Mouse (Mus musculus): Measurements from ENCODE around the gene Slc35f5. TPM values are rescaled to one million over a fixed set of nuclear protein-coding genes. Genes with fewer than 3 reads are reported as not detected.

Slc35f5 gene
- 0.18 and 1.2 TPM in 2 replicates for polyA plus RNA-seq (2012; ENCODE audit: low replicate concordance)

DNA sequence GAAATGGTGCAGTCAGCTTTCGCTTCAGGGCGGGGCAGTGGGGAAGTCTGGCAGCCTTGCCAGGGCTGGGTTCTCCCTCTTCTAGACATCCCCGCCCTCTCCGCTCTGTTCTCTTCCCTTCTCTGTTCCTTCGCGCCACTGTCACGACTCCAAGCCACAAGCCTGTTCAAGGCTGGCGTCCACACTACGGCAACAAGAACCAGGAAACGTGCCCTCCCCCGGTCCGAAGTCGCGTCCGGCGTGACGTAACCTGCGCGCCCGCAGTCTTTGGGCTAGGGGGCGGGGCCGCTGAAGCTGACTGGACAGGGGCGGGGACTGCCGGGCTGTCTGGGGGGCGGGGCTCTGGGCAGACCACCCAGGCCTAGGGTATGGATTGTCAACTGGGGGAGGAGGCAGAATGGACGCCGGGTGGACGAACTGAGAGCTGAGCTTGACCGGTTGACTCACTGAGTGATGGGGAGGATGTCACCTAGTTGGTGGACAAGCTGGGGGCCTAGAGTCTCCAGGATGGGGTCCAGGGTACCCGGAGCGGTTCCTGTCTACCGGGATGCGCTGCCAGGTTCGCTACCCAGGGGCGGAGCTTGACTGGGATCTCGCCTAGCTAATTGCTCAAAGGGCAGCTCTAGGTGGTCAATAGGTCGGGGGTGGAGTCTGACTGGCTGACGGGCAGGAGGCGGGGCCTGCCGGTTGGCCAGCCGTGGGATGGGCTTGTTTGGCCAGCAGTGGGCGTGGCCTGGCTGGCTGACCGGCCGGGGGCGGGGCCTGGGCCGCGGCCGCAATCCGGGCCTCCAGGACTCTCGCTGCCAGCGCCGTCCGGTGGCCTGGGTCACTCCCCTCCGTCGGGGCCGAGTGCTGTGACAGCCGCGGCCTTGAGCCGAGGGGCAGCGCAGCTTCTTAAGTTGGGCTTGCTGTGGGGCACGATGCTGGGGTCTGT is at the start of gene Slc35f5:
TSS of gene Slc35f5 (plus strand) at position 337 of the 934 bp plus-strand sequence.

Other genes starting within 250 kb of the Slc35f5 start
- 186 and 338 TPM in 2 replicates for gene Actr3, start 124.9 kb upstream of the Slc35f5 start, polyA plus RNA-seq (2012; ENCODE audit: low replicate concordance)
- not detected in 2 replicates for gene Gpr39, start 116.4 kb downstream of the Slc35f5 start, polyA plus RNA-seq (2012; ENCODE audit: low replicate concordance)

Data from leukemia stem cell, adult 10-12 weeks (primary cell).